Mouse (Mus musculus): Measurements from ENCODE around the gene Clps. TPM values are rescaled to one million over a fixed set of nuclear protein-coding genes. Genes with fewer than 3 reads are reported as not detected.

The Clps gene
- polyA plus RNA-seq, 1 experiment from 2014 or later: 0.31 TPM

Small RNA genes within 50 kb of the gene (microRNA-seq; reads per million reads assigned to microRNA genes)
- not detected for gene Gm25195
- not detected for gene Mir6969

Other genes starting within 250 kb of the Clps start
- 21.8 and 23.0 TPM in 2 replicates for gene Fance, start 247.2 kb downstream of the Clps start, polyA plus RNA-seq (2016; fragmentation: Nextera tagmentation; extraction: Ambion mirVana)
- gene Rpl10a, start 232.3 kb downstream of the Clps start, polyA plus RNA-seq (2016; fragmentation: Nextera tagmentation; extraction: Ambion mirVana): 301 and 344 TPM in 2 replicates
- 7.9 and 8.1 TPM in 2 replicates for gene Tead3, start 209.9 kb downstream of the Clps start, polyA plus RNA-seq (2016; fragmentation: Nextera tagmentation; extraction: Ambion mirVana)
- gene Tulp1, start 195.5 kb downstream of the Clps start, polyA plus RNA-seq (2016; fragmentation: Nextera tagmentation; extraction: Ambion mirVana): 3.7 and 4.6 TPM in 2 replicates
- gene Fkbp5, start 43.2 kb downstream of the Clps start, polyA plus RNA-seq (2016; fragmentation: Nextera tagmentation; extraction: Ambion mirVana): 15.8 and 16.0 TPM in 2 replicates
- not detected in 2 replicates for gene Armc12, start 30.0 kb downstream of the Clps start, polyA plus RNA-seq (2016; fragmentation: Nextera tagmentation; extraction: Ambion mirVana)
- gene Clpsl2, start 11.4 kb downstream of the Clps start, polyA plus RNA-seq (2016; fragmentation: Nextera tagmentation; extraction: Ambion mirVana): not detected in 2 replicates
- gene Lhfpl5, start 14.9 kb upstream of the Clps start, polyA plus RNA-seq (2016; fragmentation: Nextera tagmentation; extraction: Ambion mirVana): 0.15 and 0.33 TPM in 2 replicates
- 55.4 and 56.8 TPM in 2 replicates for gene Srpk1, start 61.9 kb upstream of the Clps start, polyA plus RNA-seq (2016; fragmentation: Nextera tagmentation; extraction: Ambion mirVana)
- gene Slc26a8, start 129.5 kb upstream of the Clps start, polyA plus RNA-seq (2016; fragmentation: Nextera tagmentation; extraction: Ambion mirVana): 0.22 and 0.57 TPM in 2 replicates
- gene Mapk14, start 130.6 kb upstream of the Clps start, polyA plus RNA-seq (2016; fragmentation: Nextera tagmentation; extraction: Ambion mirVana): 37.1 and 38.6 TPM in 2 replicates
- 3.1 and 3.3 TPM in 2 replicates for gene AC170998.1, start 165.3 kb upstream of the Clps start, polyA plus RNA-seq (2016; fragmentation: Nextera tagmentation; extraction: Ambion mirVana)
- gene Mapk13, start 208.5 kb upstream of the Clps start, polyA plus RNA-seq (2016; fragmentation: Nextera tagmentation; extraction: Ambion mirVana): 3.2 and 3.9 TPM in 2 replicates
- 13.2 and 15.4 TPM in 2 replicates for gene Brpf3, start 240.3 kb upstream of the Clps start, polyA plus RNA-seq (2016; fragmentation: Nextera tagmentation; extraction: Ambion mirVana)

Data from heart, embryonic 12.5 days (tissue).